Mouse (Mus musculus) neutrophil, adult 5-6 weeks (primary cell): ENCODE results near the gene Snx9. TPM values are rescaled to one million over a fixed set of nuclear protein-coding genes. Genes with fewer than 3 reads are reported as not detected.

Source experiments
- ATAC-seq: fragments of 151-379, 151-347 bp; 2 replicates; pipeline ENCODE4 v1.8.0; 2017; ENCODE audit warnings: mild to moderate bottlenecking, moderate TSS enrichment; ENCODE audit not compliant: insufficient number of reproducible peaks, poor library complexity, low FRiP score, severe bottlenecking; ENCODE audit errors: extremely low read depth
- total RNA-seq: library from RNA; stranded (forward); fragments of 200-1000 nt; gene quantifications from 2 replicates; pipeline ENCODE4 v1.2.3, GENCODE M21; 2017

Snx9 gene
- total RNA-seq, result 60.4 and 73.9 TPM in 2 replicates

GRCm38 (mm10) chr17:5841128-5841942 lies at the start of gene Snx9:
Gene Snx9, plus strand, starts transcription at chr17:5841329.
- peak; percentile 34 for ATAC-seq

- no peak for ATAC-seq
Measured at GRCm38 (mm10) chr17:5792164-5792791, 48.9 kb upstream of the Snx9 start.

- ATAC-seq, result no peak
Measured at GRCm38 (mm10) chr17:5793593-5793992, 47.5 kb upstream of the Snx9 start.

GRCm38 (mm10) chr17:5794276-5794675 lies 46.9 kb upstream of the Snx9 start:
- no peak for ATAC-seq

- no peak for ATAC-seq
Measured at GRCm38 (mm10) chr17:5795369-5795768, 45.8 kb upstream of the Snx9 start.

GRCm38 (mm10) chr17:5795878-5796277 lies 45.3 kb upstream of the Snx9 start:
- ATAC-seq, result peak; percentile 75

- ATAC-seq, result no peak
Measured at GRCm38 (mm10) chr17:5797124-5797760, 43.9 kb upstream of the Snx9 start.

GRCm38 (mm10) chr17:5798221-5798801 lies 42.8 kb upstream of the Snx9 start:
- ATAC-seq, result peak; percentile 72

GRCm38 (mm10) chr17:5798900-5799299 lies 42.2 kb upstream of the Snx9 start:
- no peak for ATAC-seq

- ATAC-seq, result no peak
Measured at GRCm38 (mm10) chr17:5799396-5800021, 41.6 kb upstream of the Snx9 start.

GRCm38 (mm10) chr17:5800254-5800653 lies 40.9 kb upstream of the Snx9 start:
- ATAC-seq, result no peak

GRCm38 (mm10) chr17:5800824-5801560 lies 40.1 kb upstream of the Snx9 start:
- no peak for ATAC-seq

- ATAC-seq, result peak; percentile 28
Measured at GRCm38 (mm10) chr17:5801761-5802655, 39.1 kb upstream of the Snx9 start.

GRCm38 (mm10) chr17:5802656-5802955 lies 38.5 kb upstream of the Snx9 start:
- no peak for ATAC-seq

- peak; percentile 57 for ATAC-seq
Measured at GRCm38 (mm10) chr17:5803229-5804012, 37.7 kb upstream of the Snx9 start.

GRCm38 (mm10) chr17:5804370-5805150 lies 36.6 kb upstream of the Snx9 start:
- peak; percentile 61 for ATAC-seq
